Mouse (Mus musculus) right cerebral cortex, postnatal 25 days (tissue): Measurements from ENCODE around the gene Cnst.
A peak's percentile ranks its signal among the peaks of the same experiment; 100 is the strongest.

Experiments
- DNase-seq: peaks from one replicate; pipeline ENCODE4 v3.0.0; 2022

Cnst gene

GRCm38 (mm10) chr1:179545768-179546550 lies at the start of gene Cnst, which contains the start of gene Tfb2m:
Cnst (plus strand) TSS chr1:179546370.
Tfb2m (minus strand) TSS chr1:179546267.
- DNase-seq: peak; percentile 97

- no peak for DNase-seq
Observed at GRCm38 (mm10) chr1:179499257-179499656, 46.9 kb upstream of the Cnst start.

GRCm38 (mm10) chr1:179502565-179502964 lies 43.6 kb upstream of the Cnst start:
- DNase-seq: no peak

- DNase-seq: no peak
Observed at GRCm38 (mm10) chr1:179506530-179507315, 39.4 kb upstream of the Cnst start.

- DNase-seq: no peak
Observed at GRCm38 (mm10) chr1:179510546-179511340, 35.4 kb upstream of the Cnst start.

GRCm38 (mm10) chr1:179511895-179512294 lies 34.3 kb upstream of the Cnst start:
- peak; percentile 24 for DNase-seq

- DNase-seq: peak; percentile 7
Observed at GRCm38 (mm10) chr1:179516941-179517712, 29.0 kb upstream of the Cnst start.

- peak; percentile 88 for DNase-seq
Observed at GRCm38 (mm10) chr1:179517713-179518465, 28.3 kb upstream of the Cnst start, which contains the start of gene Smyd3. Smyd3 (minus strand) TSS chr1:179518041.

- DNase-seq: no peak
Observed at GRCm38 (mm10) chr1:179519901-179520300, 26.3 kb upstream of the Cnst start.

GRCm38 (mm10) chr1:179539054-179539453 lies 7.1 kb upstream of the Cnst start:
- no peak for DNase-seq

GRCm38 (mm10) chr1:179539887-179540286 lies 6.3 kb upstream of the Cnst start:
- DNase-seq: no peak

- DNase-seq: no peak
Observed at GRCm38 (mm10) chr1:179541502-179541901, 4.7 kb upstream of the Cnst start.

GRCm38 (mm10) chr1:179546551-179546917 lies 364 bp downstream of the Cnst start:
- DNase-seq: no peak

GRCm38 (mm10) chr1:179547176-179547575 lies 1.0 kb downstream of the Cnst start:
- no peak for DNase-seq

GRCm38 (mm10) chr1:179548220-179548619 lies 2.0 kb downstream of the Cnst start:
- DNase-seq: no peak

GRCm38 (mm10) chr1:179548996-179549752 lies 3.0 kb downstream of the Cnst start:
- no peak for DNase-seq

GRCm38 (mm10) chr1:179551336-179551735 lies 5.2 kb downstream of the Cnst start:
- DNase-seq: no peak

GRCm38 (mm10) chr1:179551921-179552320 lies 5.8 kb downstream of the Cnst start:
- no peak for DNase-seq

- DNase-seq: no peak
Observed at GRCm38 (mm10) chr1:179552751-179553150, 6.6 kb downstream of the Cnst start.

GRCm38 (mm10) chr1:179553197-179553948 lies 7.2 kb downstream of the Cnst start:
- DNase-seq: no peak
